Mouse (Mus musculus): ENCODE data around the gene Cfap61. TPM values are rescaled to one million over a fixed set of nuclear protein-coding genes. Genes with fewer than 3 reads are reported as not detected.

The Cfap61 gene
- polyA plus RNA-seq, 1 experiment from 2014 or later, result 2.7 TPM

DNA sequence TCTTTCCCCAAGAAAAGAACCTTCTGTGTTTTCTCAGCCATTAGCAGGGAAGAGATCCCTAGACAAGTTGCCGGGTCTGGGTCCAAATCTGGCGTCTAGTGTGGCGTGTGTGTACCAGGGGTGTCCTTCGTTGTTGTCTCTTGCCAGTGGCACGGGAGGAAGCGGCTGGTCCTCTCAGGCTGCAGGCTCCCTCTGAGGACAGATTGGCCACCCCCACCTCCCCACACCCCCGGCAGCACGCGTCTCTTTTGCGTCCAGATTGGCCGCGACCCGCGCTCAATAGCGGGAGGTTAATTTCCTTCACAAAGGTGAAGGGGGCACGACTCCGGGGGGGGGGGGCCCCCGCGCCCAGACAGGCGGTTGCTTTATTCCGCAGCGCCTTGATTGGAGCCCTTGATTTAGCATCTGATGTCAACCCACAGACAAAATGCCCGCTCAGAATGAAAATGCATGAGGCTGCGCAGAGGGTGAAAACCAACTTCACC, 286.0 kb downstream of the Cfap61 start:
- H3K27ac ChIP-seq (replicated peaks), result peak overlapping the region; percentile 87
- ATAC-seq (ENCODE audit: low FRiP score), result no peak
- no peaks in the 10 kb centered on the region for H3K9me3 ChIP-seq (replicated peaks)
- peaks cover 47% of the 10 kb centered on the region for H3K27me3 ChIP-seq (replicated peaks)
- peak overlapping the region; percentile 67 for H3K4me3 ChIP-seq (replicated peaks)
- under 1% methylated on average over 24 of the region's 24 CpGs for WGBS
- H3K36me3 ChIP-seq, result no peaks in the 10 kb centered on the region
- no peak overlapping the region for H3K9ac ChIP-seq (replicated peaks)
- peak overlapping the region; percentile 94 for H3K4me2 ChIP-seq
- peaks cover 62% of the 10 kb centered on the region for H3K4me1 ChIP-seq

- Histone ChIP-seq H3K4me2 (peak within 1 kb of the TSS; percentile 94), H3K4me1 (peaks cover 64% of the 10 kb centered on the region), H3K4me3 (replicated peaks) (peak within 1 kb of the TSS; percentile 67), H3K9me3 (replicated peaks) (no peaks in the 10 kb centered on the region), H3K27ac (replicated peaks) (peak within 1 kb of the TSS; percentile 87), H3K36me3 (no peaks in the 10 kb centered on the region), H3K27me3 (replicated peaks) (peaks cover 49% of the 10 kb centered on the region), H3K9ac (replicated peaks) (peak within 1 kb of the TSS; percentile 63)
- ATAC-seq (ENCODE audit: low FRiP score), result peak; percentile 73
- WGBS, result under 1% methylated on average over 55 of the region's 86 CpGs
Observed at GRCm38 (mm10) chr2:146221076-146221928, 286.7 kb downstream of the Cfap61 start, which contains the start of gene Insm1. Insm1 (plus strand) TSS chr2:146221921.

GRCm38 (mm10) chr2:146221929-146222278, 287.3 kb downstream of the Cfap61 start:
- peak overlapping the region; percentile 63 for H3K9ac ChIP-seq (replicated peaks)
- peaks cover 55% of the 10 kb centered on the region for H3K27me3 ChIP-seq (replicated peaks)
- peak; percentile 84 for ATAC-seq (ENCODE audit: low FRiP score)
- H3K9me3 ChIP-seq (replicated peaks), result no peaks in the 10 kb centered on the region
- WGBS, result 0% methylated on average over 34 of the region's 44 CpGs
- H3K27ac ChIP-seq (replicated peaks), result peak overlapping the region; percentile 87
- peaks cover 68% of the 10 kb centered on the region for H3K4me1 ChIP-seq
- H3K4me3 ChIP-seq (replicated peaks), result peak overlapping the region; percentile 67
- peak overlapping the region; percentile 94 for H3K4me2 ChIP-seq
- H3K36me3 ChIP-seq, result no peaks in the 10 kb centered on the region

- peak; percentile 60 for ATAC-seq (ENCODE audit: low FRiP score)
- under 1% methylated on average over 128 of the region's 133 CpGs for WGBS
- Histone ChIP-seq H3K27ac (replicated peaks) (peak overlapping the region; percentile 87), H3K9ac (replicated peaks) (peak overlapping the region; percentile 63), H3K9me3 (replicated peaks) (no peaks in the 10 kb centered on the region), H3K36me3 (no peaks in the 10 kb centered on the region), H3K4me3 (replicated peaks) (peak overlapping the region; percentile 67), H3K27me3 (replicated peaks) (peaks cover 61% of the 10 kb centered on the region), H3K4me2 (peak overlapping the region; percentile 94), H3K4me1 (peaks cover 63% of the 10 kb centered on the region)
Observed at GRCm38 (mm10) chr2:146222279-146223175, 287.9 kb downstream of the Cfap61 start.

- peak overlapping the region; percentile 87 for H3K27ac ChIP-seq (replicated peaks)
- no peak; the same call in 1 of the 2 replicates for ATAC-seq (ENCODE audit: low FRiP score)
- peaks cover 55% of the 10 kb centered on the region for H3K4me1 ChIP-seq
- peaks cover 62% of the 10 kb centered on the region for H3K27me3 ChIP-seq (replicated peaks)
- no peaks in the 10 kb centered on the region for H3K9me3 ChIP-seq (replicated peaks)
- H3K9ac ChIP-seq (replicated peaks), result peak overlapping the region; percentile 63
- H3K36me3 ChIP-seq, result no peaks in the 10 kb centered on the region
- peak overlapping the region; percentile 67 for H3K4me3 ChIP-seq (replicated peaks)
- under 1% methylated on average over 70 of the region's 75 CpGs for WGBS
- peak overlapping the region; percentile 94 for H3K4me2 ChIP-seq
Observed at GRCm38 (mm10) chr2:146223176-146223905, 288.8 kb downstream of the Cfap61 start.

- Histone ChIP-seq H3K36me3 (no peaks in the 10 kb centered on the region), H3K9me3 (replicated peaks) (no peaks in the 10 kb centered on the region), H3K4me2 (peak overlapping the region; percentile 94), H3K9ac (replicated peaks) (peak overlapping the region; percentile 63; the same call in 1 of the 2 replicates), H3K4me3 (replicated peaks) (peak overlapping the region; percentile 67), H3K4me1 (peaks cover 50% of the 10 kb centered on the region), H3K27ac (replicated peaks) (no peak overlapping the region), H3K27me3 (replicated peaks) (peaks cover 64% of the 10 kb centered on the region)
- no peak for ATAC-seq (ENCODE audit: low FRiP score)
- 5% methylated on average over 7 of the region's 7 CpGs for WGBS
Observed at GRCm38 (mm10) chr2:146224141-146224540, 289.6 kb downstream of the Cfap61 start.

DNA sequence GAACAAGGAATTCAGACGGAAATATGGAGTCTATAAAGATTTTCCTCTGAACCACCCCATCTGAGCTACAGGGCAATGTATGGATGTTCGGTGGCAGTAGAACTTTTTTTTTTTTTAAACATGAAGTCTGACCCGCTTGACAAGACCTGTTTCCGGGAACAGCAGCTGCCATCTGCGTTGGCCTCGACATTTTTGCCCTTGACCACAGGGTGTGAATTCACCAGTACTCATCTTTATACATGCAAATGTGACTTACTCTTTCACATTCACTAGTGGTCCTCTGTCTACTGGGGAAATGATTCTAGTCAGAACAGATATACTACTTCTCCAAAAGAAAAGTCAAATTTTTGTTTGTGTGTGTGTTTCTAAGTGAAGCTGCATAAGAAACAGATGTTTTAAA, 291.2 kb downstream of the Cfap61 start:
- no peak for ATAC-seq (ENCODE audit: low FRiP score)
- Histone ChIP-seq H3K27me3 (replicated peaks) (peaks cover 63% of the 10 kb centered on the region), H3K27ac (replicated peaks) (no peak overlapping the region), H3K4me2 (peak overlapping the region; percentile 25; the same call in 1 of the 2 replicates), H3K9ac (replicated peaks) (no peak overlapping the region), H3K9me3 (replicated peaks) (no peaks in the 10 kb centered on the region), H3K4me1 (peaks cover 45% of the 10 kb centered on the region), H3K36me3 (no peaks in the 10 kb centered on the region), H3K4me3 (replicated peaks) (no peak overlapping the region)
- WGBS, result 15% methylated on average over 6 of the region's 6 CpGs

GRCm38 (mm10) chr2:146226484-146226883, 291.9 kb downstream of the Cfap61 start:
- Histone ChIP-seq H3K9ac (replicated peaks) (no peak overlapping the region), H3K4me2 (no peak overlapping the region), H3K4me1 (peaks cover 38% of the 10 kb centered on the region), H3K9me3 (replicated peaks) (no peaks in the 10 kb centered on the region), H3K36me3 (no peaks in the 10 kb centered on the region), H3K4me3 (replicated peaks) (no peak overlapping the region), H3K27me3 (replicated peaks) (peaks cover 60% of the 10 kb centered on the region), H3K27ac (replicated peaks) (no peak overlapping the region)
- no peak for ATAC-seq (ENCODE audit: low FRiP score)
- 9% methylated on average over 9 of the region's 9 CpGs for WGBS

DNA sequence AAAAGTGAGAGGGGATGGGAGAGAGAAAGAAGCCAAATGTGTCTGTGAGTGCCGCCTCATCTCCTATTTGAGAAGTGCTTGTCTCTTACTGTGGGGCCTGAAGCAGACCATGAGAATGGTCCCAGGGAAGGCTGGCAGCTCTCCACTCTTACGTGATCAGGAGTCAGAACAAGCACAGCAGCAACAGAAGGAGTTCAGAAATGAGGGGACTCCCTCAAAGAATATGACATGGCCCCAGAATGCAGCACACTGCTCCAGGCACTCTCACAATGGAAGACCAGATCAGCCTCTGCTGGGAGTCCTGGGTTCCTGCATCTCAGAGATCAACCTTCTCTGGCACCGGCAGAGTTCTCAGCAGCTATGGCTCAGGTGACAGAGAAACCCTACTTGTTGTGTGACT, 293.1 kb downstream of the Cfap61 start:
- peaks cover 59% of the 10 kb centered on the region for H3K27me3 ChIP-seq (replicated peaks)
- no peaks in the 10 kb centered on the region for H3K36me3 ChIP-seq
- H3K4me3 ChIP-seq (replicated peaks), result no peak overlapping the region
- H3K9me3 ChIP-seq (replicated peaks), result no peaks in the 10 kb centered on the region
- no peak for ATAC-seq (ENCODE audit: low FRiP score)
- H3K9ac ChIP-seq (replicated peaks), result no peak overlapping the region
- no peak overlapping the region for H3K27ac ChIP-seq (replicated peaks)
- WGBS, result 59% methylated on average over 3 of the region's 3 CpGs
- peaks cover 28% of the 10 kb centered on the region for H3K4me1 ChIP-seq
- H3K4me2 ChIP-seq, result no peak overlapping the region

GRCm38 (mm10) chr2:146228435-146228834, 293.9 kb downstream of the Cfap61 start:
- no peak overlapping the region for H3K4me2 ChIP-seq
- H3K4me1 ChIP-seq, result peaks cover 20% of the 10 kb centered on the region
- no peak overlapping the region for H3K4me3 ChIP-seq (replicated peaks)
- H3K36me3 ChIP-seq, result no peaks in the 10 kb centered on the region
- no peak for ATAC-seq (ENCODE audit: low FRiP score)
- H3K9ac ChIP-seq (replicated peaks), result no peak overlapping the region
- WGBS, result 60% methylated on average over 2 of the region's 2 CpGs
- peaks cover 51% of the 10 kb centered on the region for H3K27me3 ChIP-seq (replicated peaks)
- no peak overlapping the region for H3K27ac ChIP-seq (replicated peaks)
- H3K9me3 ChIP-seq (replicated peaks), result no peaks in the 10 kb centered on the region

DNA sequence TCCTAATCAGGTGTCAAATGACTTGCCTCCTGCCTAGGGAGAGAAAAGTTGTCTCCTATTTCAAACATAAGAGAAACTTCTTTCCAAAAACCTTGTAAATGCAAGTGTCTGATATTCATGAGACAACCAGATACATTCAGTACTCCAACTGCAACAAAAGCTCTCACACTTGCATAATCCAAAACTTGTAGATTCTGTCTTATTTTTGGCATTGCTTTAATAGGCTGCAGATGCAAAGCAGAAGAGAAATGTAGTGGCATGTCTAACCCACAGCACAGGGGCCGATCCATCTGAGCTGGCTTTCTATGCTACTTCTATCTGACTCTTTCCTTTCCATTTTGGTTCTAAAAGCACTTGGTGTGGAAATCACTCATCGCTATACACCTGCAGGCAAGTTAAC, 296.9 kb downstream of the Cfap61 start:
- no peak for ATAC-seq (ENCODE audit: low FRiP score)
- H3K27me3 ChIP-seq (replicated peaks), result peaks cover 31% of the 10 kb centered on the region
- H3K9me3 ChIP-seq (replicated peaks), result no peaks in the 10 kb centered on the region
- H3K27ac ChIP-seq (replicated peaks), result no peak overlapping the region
- WGBS, result 95% methylated on average over 2 of the region's 2 CpGs
- H3K4me2 ChIP-seq, result no peak overlapping the region
- peaks cover 2% of the 10 kb centered on the region; the same call in 1 of the 2 replicates for H3K4me1 ChIP-seq
- no peaks in the 10 kb centered on the region for H3K36me3 ChIP-seq
- no peak overlapping the region for H3K4me3 ChIP-seq (replicated peaks)
- H3K9ac ChIP-seq (replicated peaks), result no peak overlapping the region
